Mouse (Mus musculus) layer of hippocampus, postnatal 10 days (tissue): ENCODE results near the gene Ptprj. TPM values are rescaled to one million over a fixed set of nuclear protein-coding genes. Genes with fewer than 3 reads are reported as not detected.
"Not testable (repeated sequence)": the region's sequence is repeated elsewhere in the genome, so short reads cannot be mapped to it uniquely, and the experiment has no call there.

ENCODE experiments used
- DNase-seq, 2 experiments: peaks; one replicate each; pipeline ENCODE4 v3.0.0; 2021; ENCODE audit warnings: low spot score in 2 of 2
- total RNA-seq, 2 experiments: library from RNA; stranded (reverse); gene quantifications; 2 replicates each; pipeline ENCODE4 v1.2.3; 2021

Gene Ptprj
- total RNA-seq, 2 experiments from 2014 or later = 67.7 to 73.0 TPM

- not testable (repeated sequence) for DNase-seq
Measured at GRCm38 (mm10) chr2:90428988-90429717, 151.3 kb downstream of the Ptprj start.

- DNase-seq = not testable (repeated sequence)
Measured at GRCm38 (mm10) chr2:90424937-90425336, 155.5 kb downstream of the Ptprj start.

GRCm38 (mm10) chr2:90422282-90422681, 158.2 kb downstream of the Ptprj start:
- DNase-seq = not testable (repeated sequence)

GRCm38 (mm10) chr2:90414110-90414821, 166.2 kb downstream of the Ptprj start:
- not testable (repeated sequence) for DNase-seq

GRCm38 (mm10) chr2:90398633-90399107, 181.8 kb downstream of the Ptprj start, which contains the start of gene Olfr1274-ps:
Gene Olfr1274-ps, plus strand, starts transcription at chr2:90398683.
- DNase-seq = not testable (repeated sequence)

Other genes with a start within 250 kb of the Ptprj start
- gene Olfr1274-ps, start 182.0 kb downstream of the Ptprj start, total RNA-seq = not detected
- gene Nup160, start 96.6 kb upstream of the Ptprj start, total RNA-seq = 10 to 100 TPM; 17.6 to 20.2 TPM
- 10 to 100 TPM; 72.0 to 87.7 TPM for gene Fnbp4, start 164.7 kb upstream of the Ptprj start, total RNA-seq
- gene Agbl2, start 202.1 kb upstream of the Ptprj start, total RNA-seq = 1 to 10 TPM in 1 of 2 experiments, under 1 TPM in 1; 0.45 to 1.0 TPM